Mouse (Mus musculus): Measurements from ENCODE around the gene Tubgcp5.

Gene Tubgcp5

DNA sequence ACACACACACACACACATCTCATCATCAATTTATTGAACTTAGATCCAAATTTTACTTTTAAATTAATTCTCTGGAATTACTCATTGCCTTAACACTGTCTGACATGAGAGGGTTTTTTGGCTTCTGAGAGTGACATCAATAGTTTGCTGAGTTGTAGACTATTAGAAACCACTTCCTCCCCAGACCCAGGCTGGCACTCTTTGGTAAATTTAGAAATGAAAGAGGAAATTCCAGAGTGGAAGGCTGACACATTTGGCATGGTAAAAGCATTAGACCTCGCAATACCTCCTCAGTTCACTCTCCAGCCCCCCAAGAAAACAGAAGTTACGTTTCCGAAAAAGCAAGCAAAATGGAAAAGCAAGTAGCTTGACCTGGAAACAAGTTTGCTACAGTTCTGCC is 58.8 kb downstream of the Tubgcp5 start:
- peak; percentile 32 for DNase-seq (ENCODE audit: low read depth, low spot score)

DNA sequence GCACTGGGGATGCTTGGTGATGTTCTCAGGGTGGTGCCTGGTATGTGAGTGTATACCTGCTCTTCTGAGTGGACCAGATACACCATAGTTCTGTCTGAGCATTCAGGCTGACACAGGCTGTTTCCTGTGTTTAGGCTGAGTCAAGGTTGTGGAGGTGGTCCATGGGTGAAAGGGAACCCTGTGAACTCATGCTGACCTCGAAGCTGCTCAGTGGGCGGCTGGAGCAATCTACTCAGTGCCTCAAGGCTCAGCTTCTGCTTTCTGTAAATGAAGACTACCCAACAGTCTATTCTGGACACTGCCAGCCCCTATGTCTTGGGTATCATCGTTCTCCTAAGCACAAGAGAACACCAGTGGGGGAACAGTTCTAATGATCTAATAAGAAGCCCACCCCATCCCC is 61.6 kb downstream of the Tubgcp5 start:
- no peak for DNase-seq (ENCODE audit: low read depth, low spot score)

DNA sequence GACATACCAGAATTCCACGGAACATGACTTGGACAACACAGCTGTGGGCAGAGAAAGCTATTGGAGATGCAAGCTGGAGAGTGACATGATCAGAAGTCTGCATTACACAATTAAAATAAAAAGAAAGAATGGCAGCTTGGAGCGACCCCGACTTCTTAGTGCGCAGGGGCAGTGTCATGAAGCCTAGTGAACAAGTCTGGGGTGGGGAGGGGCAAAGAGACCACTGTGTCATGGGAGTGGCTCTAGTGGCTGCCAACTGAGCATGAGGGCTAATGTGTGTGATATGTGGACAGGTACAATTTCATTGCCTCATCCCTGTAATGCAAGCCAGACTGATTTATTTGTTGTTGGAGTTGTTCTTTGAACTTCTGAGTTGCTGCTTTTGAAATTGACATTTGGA is 62.8 kb downstream of the Tubgcp5 start:
- DNase-seq (ENCODE audit: low read depth, low spot score): no peak

DNA sequence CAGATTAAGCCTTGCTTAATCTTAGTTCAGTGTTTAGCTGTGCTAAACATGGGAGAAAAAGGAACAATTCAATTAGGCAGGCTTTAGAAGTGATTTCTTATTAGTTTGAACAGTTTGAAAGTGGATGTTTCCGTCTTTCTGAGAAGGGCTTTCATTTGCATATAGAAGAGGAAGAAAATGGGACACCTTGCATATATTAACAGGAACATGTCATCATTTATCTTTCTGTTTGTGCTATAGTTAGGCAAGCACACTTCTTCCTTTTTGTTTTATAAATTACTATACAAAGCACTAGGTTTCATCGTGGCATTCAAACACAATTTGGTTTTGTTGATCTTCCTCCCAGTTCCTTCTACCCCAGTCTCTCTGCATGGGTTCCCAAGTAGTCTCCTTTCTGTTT is 63.8 kb downstream of the Tubgcp5 start:
- no peak for DNase-seq (ENCODE audit: low read depth, low spot score)

GRCm38 (mm10) chr7:55858836-55859517 is 65.0 kb downstream of the Tubgcp5 start:
- DNase-seq (ENCODE audit: low read depth, low spot score): no peak

DNA sequence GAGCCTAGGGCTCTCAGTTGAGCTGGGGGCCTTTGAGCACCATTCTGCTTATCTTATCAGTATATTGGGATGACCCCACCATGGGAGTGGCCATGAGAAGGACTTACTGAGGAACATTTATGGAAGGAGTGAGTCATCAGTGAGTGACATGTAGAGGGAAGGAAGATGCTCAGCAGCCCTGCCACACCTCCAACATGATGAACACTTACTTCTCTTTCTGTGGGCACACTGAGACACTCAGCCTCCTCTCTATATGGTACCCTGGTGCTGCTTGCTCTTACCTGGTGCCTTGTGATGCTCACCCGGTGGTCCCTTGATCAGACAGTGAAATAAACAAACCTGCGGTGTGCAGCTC is 65.5 kb downstream of the Tubgcp5 start:
- DNase-seq (ENCODE audit: low read depth, low spot score): no peak

DNA sequence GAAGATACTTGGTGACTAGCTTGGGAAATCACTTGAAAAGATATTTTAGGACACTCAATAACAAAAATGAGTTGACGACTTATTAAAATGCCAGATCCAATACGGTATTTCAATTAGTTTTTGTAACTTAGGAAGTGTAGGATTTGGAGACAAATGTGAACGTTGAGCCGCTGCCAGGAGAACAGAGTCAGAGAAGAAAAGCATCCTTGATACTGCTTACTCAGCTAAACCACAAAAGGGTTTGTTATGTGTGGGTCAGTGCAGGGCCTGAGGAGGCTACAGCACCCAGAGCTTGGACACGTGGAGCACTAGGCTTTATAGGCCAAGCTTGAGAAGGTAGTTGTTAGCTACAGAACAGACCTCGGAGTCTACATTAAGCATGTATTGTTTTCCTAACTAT is 66.0 kb downstream of the Tubgcp5 start:
- DNase-seq (ENCODE audit: low read depth, low spot score): no peak

GRCm38 (mm10) chr7:55861175-55861574 is 67.2 kb downstream of the Tubgcp5 start:
- no peak for DNase-seq (ENCODE audit: low read depth, low spot score)

GRCm38 (mm10) chr7:55865044-55865443 is 71.1 kb downstream of the Tubgcp5 start:
- no peak for DNase-seq (ENCODE audit: low read depth, low spot score)

DNA sequence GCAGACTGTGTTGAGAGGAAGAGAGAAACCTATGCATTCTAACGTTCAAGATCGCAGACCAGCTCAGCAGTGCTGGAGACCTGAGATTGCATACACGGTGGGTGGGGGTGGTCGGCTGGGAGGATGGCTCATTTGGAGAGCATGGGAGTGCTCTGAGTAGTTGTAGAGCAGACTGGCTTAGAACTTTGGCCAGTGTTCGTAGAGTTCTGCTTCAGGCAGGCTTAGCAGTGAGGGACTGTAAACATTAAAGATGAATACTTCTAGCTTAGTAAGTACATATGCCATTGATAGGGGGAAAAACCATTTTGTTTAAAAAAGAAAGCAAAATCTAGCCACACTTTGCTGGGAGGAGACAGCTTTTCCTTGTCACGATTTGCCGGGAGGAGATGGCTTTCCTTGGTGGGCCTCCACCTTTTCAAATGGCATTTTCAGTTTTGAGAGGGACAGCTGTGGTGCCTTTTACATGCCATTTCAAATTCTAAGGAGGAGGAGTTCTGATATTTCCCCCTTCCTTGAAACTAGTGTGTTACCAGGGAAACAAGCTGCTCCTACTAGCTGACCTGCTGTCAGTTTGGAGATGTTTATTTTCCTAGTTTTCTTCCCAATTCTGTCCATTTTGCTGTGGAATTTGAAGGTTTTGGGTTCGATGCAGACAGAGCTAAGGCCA is 71.9 kb downstream of the Tubgcp5 start:
- no peak for DNase-seq (ENCODE audit: low read depth, low spot score)

GRCm38 (mm10) chr7:55868247-55868646 is 74.3 kb downstream of the Tubgcp5 start:
- DNase-seq (ENCODE audit: low read depth, low spot score): no peak

- no peak for DNase-seq (ENCODE audit: low read depth, low spot score)
Observed at GRCm38 (mm10) chr7:55869220-55869619, 75.3 kb downstream of the Tubgcp5 start.

GRCm38 (mm10) chr7:55870340-55871020 is 76.5 kb downstream of the Tubgcp5 start:
- no peak for DNase-seq (ENCODE audit: low read depth, low spot score)

- DNase-seq (ENCODE audit: low read depth, low spot score): no peak
Observed at GRCm38 (mm10) chr7:55871476-55871875, 77.5 kb downstream of the Tubgcp5 start.

DNA sequence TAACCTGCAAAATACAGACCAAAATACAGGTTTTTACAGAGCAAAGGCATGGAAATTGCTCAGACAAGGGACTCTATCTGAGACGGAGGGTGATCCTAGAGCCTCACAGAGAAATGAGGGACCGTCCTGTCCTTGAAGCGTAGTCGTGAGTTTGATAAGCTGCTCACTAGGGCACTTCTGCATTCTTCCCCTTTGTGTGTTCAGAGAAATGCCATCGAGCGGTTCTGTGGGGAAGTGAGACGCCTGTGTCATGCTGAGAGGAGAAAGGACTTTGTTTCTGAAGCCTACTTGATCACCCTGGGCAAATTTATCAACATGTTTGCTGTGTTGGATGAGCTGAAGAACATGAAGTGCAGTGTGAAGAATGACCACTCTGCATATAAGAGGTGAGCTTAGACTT is 80.7 kb downstream of the Tubgcp5 start:
- no peak for DNase-seq (ENCODE audit: low read depth, low spot score)

DNA sequence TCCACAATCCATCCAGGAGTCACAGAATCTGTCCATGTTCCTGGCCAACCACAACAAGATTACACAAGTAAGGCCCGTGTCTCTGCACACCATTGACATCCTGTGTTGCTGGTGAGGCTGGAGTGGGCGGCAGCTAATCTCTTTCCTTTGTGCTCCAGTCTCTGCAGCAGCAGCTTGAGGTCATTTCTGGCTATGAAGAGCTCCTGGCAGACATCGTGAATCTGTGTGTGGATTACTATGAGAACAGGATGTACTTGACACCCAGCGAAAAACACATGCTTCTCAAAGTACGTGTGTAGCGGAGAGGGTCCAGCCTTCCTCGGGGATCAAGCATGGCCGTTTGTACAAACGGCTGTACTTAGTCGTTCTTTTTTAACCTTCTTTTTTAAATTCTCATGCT is 83.8 kb downstream of the Tubgcp5 start:
- no peak for DNase-seq (ENCODE audit: low read depth, low spot score)

GRCm38 (mm10) chr7:55880882-55881281 is 86.9 kb downstream of the Tubgcp5 start:
- DNase-seq (ENCODE audit: low read depth, low spot score): no peak

All from CD4-positive, CD25-positive, alpha-beta regulatory T cell, adult 2 months (primary cell).